Mouse (Mus musculus) frontal cortex, postnatal 25 days (tissue): ENCODE data around the gene Cxcl16.
"Not testable (repeated sequence)": the region's sequence is repeated elsewhere in the genome, so short reads cannot be mapped to it uniquely, and the experiment has no call there.

Source experiments
- DNase-seq, 2 experiments: peaks; one replicate each; pipeline ENCODE4 v3.0.0; 2022; ENCODE audit warnings: low spot score in 2 of 2

Gene Cxcl16

DNA sequence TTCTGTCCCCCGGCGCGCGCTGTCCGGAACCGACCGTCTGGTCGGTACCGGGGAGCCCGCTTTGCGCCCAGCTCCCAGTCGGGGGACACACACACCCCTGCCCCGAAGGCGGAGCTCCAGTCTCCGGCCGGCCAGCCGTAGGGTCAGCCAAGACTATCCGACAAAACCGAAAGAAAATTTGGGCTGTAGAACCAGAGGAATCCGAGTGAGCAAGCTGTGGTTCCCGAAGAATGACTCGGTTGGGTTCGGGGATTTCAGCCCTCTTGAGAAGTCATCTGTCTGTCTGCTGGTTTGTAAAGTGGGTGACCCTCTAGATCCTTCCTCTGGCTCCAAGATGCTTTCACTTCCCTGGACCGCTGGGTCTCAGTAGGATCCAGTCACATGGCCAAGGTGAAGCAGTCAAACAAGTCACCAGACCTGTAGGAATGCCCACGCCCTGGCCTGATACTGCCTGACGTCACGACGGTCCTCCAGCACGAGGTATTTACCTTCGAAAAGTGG lies at the start of gene Cxcl16:
TSS of gene Cxcl16 (minus strand) at position 384 of the 501 bp plus-strand sequence.
- DNase-seq, result no peak

DNA sequence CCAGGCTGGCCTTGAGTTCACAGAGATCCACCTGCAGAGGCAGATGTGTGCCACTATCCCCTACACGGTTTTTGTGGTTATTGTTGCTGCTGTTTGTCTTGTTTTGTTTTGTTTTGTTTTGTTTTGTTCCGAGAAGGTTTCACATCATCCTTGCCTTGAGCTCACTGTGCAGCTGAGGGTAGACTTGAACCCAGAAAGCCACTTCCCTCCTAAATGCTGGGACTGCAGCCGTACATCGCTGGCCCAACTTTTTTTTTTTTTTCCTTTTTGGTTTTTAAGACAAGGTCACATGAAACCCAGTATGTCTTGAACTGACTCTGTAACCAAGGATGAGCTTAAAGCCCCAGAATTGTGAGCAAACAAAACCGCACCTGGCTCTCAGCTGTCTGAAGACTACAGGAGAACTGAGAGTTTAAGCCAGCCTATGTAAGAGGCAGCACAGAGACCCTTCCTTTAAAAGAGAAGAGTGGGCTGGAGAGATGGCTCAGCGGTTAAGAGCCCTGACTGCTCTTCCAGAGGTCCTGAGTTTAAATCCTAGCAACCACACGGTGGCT lies 47.3 kb upstream of the Cxcl16 start:
- no peak for DNase-seq

DNA sequence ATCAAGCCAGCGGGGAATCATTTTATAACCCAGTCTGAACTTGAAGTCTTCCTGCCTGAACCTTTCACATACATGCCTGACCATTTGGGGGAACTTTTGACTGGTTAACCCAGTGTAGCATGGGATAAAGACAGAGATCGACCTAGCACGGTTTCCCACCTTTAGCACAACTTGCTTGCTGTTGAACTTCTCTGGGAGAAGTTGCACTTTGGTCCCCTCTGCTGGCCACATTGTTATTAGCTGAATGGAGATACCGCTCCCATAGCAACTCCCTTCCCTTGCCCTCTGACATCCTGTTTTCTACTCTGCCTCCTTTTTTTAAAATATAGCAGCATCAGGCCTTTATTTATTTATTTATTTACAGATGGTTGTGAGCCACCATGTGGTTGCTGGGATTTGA lies 46.6 kb upstream of the Cxcl16 start:
- peak; percentile 36 to 39 for DNase-seq

DNA sequence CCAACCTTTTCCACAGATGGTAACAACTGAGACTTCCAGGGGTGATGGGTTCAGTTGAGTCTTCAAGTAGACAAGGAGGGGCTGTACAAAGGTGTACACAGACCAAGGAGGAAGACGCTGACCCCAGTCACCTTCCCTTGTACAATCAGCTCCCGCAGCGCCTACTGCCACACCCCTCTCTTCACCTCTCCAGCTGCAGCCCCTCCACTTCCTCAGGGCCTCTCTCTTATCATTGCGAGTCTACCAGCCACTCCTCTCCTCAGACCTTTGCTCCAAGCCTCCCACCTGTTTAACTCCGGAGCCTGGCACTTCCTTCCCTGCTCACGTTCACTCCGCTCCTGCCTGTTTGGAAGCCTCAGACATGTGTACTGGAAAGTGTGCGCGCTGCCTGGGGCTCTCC lies 45.2 kb upstream of the Cxcl16 start, which contains the start of gene Tm4sf5:
TSS of gene Tm4sf5 (plus strand) at position 275 of the 400 bp plus-strand sequence.
- no peak for DNase-seq

DNA sequence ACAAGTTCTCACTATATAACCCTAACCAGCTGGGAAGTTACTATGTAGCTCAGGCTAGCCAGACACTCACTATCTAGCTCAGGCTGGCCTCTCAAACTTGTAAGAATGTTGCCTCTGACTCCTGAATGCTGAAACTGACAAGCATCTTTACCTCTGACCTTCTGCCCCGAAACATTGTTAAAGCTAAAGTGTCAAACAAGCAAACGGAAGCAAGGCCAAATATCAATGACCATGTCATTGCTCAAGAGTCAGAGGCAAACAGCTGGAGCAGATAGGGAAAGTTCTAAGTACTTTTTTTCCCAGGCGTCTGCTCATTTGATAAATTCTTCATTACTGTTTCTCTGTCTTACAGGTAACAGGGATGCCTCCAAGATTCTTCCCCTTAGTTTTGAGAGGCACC lies 42.2 kb upstream of the Cxcl16 start:
- DNase-seq, result no peak

DNA sequence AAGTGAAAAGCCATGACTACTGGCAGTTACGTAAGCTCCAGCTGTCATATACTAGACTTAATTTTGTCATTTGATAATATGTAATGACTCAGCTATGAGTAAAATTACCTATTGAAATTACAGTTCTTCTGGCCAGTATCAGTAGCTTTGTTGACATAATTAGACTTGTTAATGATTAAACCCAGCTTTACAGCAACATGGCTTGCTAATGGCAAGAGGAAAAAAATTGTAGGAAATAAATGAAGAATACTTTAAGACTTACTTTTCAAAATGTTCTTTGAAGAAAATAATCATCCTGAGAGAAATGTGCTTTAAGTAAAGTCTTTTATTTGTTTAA lies 40.7 kb upstream of the Cxcl16 start:
- DNase-seq, result no peak

DNA sequence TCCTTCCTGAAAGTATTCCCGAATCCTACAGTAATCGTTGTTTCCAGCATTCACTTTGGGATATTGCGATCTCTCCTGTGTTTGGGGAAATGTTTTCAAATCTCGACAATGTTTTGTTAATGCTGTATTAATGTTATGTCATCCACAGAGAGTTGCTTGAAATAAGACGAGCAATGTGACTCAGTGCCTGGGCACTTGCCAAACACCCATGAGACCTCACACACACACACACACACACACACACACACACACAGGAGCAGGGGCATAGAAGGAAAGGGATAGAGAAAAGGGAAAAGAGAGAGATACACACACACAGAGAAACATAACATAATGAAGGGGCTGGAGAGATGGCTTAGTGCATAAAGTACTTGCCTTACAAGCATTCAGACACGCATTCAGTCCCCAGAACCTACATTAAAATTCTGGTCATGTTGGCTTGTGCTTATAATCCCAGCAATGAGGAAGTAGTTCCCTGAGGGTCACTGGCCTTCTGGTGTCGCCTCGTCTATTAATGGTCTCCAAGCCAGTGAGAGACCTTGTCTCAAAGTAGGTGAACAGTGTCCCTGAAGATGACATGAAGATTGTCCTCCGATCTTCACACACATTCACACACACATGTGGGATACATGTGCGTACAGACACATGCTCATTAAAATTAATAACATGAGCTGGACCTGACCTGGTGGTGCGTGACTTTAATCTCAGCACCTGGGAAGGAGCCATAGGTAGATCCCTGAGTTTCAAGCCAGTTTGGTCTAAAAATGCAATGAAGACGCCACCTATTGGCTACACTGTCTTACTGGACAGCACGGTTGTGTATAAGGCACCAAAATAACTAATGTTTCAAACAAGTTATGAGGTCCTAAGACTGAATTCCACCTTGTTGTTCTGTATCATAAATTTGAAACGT lies 40.0 kb upstream of the Cxcl16 start:
- DNase-seq, result no peak

DNA sequence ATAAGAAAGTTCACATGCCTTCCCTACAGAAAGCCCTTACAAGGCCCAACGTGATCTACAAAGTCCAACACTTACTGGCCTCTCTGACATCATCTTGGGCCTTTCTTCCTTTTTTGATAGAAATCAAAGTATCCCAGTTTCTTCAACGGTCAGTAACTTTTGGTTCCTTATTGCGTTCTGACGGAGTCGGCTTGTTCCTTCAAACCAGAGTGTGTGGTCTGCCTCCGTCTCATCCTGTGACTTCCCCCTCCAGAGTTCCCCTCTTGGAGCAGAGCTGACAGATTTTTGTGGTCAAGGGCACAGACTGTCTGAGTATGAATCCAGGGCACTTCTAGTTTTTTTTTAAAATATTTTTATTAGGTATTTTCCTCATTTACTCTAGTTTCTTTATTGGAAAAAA lies 29.9 kb upstream of the Cxcl16 start:
- no peak for DNase-seq

DNA sequence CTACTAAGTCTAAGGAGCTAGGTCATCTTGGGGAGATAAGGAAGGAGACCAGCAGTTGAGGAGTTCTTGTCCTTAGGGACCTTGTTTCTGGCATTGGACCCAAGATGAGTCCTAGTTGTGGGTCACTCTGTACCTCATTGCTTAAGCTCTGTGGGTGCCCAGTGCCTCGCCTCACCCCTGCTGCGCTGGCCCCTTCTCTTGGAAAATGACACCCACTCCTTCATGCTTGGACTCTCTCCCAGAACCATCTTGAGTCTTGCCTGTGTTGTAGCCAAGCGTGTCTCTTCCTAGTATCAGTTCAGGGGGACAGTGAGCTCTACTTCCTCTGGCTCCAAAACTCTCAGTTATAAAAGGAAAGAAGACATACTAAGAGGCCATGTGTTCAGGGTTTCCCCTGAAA lies 29.4 kb upstream of the Cxcl16 start:
- DNase-seq, result no peak

DNA sequence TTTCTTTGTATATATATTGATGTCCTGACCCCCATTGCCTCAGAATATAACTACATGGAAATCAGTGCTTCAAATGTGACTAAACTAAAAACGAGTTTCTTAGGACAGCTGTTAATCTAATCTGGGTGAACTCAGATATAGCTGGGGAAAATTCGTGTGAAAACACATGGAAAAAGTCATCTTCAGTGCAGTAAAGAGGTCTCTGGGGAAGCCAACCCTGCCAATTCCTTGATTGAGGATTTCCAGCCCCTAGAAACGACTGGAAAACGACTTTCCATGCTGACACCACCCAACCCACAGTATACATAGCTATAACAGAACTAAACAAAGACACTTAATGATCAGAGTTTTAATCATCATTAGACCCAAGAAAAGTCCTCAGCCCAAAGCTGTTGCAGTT lies 28.0 kb upstream of the Cxcl16 start:
- DNase-seq, result no peak

DNA sequence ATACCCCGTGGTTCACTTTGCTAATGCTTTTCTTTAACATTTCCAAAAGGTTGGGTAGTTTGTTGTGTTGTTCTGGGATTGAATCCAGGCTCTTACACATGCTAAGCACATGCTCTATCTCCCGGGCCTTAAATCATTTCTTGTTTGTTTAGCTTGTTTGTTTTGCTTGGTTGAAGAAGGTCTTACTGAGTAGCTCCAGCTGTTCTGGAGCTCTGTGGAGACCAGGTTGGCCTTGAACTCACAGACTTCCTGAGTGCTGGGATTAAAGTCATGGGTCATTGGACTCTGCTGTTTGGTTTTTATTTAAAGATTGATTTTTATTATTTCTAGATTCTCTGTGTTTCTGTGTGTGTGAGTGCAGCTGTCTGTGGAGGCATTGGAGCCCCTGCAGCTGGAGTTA lies 25.7 kb upstream of the Cxcl16 start:
- no peak for DNase-seq

DNA sequence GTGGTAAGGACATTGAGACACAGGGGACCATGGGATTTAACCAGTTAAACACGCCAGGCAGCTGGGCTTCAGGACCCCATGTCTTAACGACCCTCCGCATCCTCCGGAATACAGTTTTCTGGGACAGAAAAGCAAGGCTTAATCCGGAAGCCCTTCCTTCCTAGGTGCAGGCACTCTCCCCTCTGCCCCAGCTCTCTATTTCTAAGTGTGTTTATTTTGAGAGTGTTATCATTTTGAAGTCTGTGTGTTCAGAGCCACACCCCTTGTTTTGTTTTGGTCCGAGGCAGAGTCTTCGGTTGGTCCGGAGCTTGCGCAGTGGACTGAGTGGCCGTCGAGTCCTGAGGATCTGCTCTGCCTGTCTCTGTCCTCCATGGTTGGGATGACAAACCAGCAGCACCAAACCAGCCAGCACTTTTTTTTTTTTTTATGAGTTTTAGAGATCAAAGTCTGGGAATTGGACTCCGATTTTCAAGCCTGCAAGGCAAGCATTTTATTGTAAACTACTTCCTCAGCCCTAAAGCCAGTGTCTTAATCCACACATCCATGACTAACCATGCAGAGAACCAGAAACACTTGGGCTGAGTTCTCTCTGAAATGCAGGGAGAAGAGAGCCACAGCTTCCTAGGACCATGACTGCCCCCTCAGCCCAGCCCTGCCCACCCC lies 15.2 kb upstream of the Cxcl16 start:
- DNase-seq, result no peak

DNA sequence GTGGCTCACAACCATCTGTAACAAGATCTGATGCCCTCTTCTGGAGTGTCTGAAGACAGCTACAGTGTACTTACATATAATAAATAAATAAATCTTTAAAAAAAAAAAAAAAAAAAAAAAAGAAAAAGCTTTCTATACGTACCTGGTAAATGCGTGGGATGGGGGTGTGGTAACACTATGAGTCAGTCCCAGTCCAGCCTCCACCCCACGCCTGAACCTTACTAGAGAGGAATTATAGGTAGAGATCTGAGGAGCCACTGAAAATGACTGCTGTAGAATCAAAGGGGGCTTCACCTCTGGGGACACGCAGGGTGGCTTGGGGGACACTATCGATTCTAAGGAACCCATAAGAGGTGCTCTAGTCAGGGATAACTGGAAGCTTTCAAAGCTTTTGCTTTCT lies 13.5 kb upstream of the Cxcl16 start:
- not testable (repeated sequence) for DNase-seq

DNA sequence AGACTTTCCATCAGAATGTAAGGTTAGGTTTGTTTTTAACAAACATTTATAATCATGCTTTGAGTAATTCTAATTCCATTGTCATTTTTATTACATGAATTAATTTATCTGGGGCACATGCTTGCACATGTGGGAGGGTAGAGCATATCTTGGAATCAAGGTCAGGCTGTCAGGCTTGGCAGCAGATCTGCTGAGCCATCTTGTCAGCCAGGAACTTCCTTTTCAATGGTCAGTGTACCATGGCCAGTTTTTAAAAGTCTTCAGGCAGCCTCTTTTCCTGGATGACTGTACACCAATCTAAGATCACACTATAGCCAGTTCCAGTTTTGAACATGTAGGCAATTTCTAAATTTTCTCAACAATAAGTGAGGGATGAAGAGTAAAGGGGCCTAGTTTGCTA lies 12.9 kb upstream of the Cxcl16 start:
- no peak for DNase-seq

DNA sequence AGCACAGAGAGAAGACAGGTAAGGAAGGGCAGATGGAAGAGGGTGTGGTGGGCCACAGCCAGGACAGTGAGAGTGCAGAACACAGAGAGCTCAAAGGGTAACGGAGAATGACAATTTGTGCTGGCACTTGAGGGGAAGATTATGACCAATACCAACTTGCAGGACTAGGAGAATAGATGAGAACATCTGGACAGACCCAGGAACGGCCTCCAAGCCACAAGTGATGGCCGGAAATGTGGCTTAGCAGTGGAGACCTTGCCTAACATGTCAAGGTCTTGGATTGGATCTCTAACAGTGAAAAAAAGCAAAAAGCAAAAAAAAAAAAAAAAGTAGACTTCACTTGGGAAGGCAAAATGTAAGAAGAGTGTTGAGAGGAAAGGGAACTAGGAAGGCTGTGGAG lies 10.0 kb upstream of the Cxcl16 start:
- no peak for DNase-seq

DNA sequence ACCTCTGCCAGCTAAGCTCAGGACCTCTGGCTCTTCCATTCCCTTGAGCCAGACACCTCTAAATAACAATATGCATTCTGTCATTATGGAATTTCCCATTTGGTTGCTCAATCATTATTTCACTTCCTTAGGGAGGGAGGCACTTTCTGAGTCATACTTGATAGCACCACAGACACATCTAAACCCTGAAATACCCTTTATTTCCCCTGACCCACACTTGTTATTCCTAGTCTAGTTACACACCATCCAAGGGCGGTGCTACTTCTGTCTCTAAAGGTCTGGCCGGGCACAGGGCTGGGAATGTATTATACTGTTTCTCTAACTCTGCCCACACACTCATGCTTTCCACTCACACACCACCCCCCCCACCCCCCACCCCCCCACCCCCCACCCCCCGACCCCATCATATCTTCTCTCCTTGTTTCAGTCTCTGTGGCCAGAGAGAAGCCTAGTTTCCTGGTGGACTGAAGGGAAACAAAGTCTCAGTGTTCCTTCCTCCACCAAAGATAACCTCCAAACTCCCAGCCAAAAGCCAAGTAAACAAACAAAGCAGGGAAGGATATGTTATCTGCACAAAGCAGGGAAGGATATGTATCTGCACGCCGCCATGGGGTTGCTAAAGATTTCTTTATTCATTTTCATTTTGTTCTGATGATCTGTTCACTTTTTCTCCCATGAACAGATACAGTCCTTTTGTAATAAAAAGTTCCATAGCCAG lies 8.3 kb upstream of the Cxcl16 start:
- no peak for DNase-seq

DNA sequence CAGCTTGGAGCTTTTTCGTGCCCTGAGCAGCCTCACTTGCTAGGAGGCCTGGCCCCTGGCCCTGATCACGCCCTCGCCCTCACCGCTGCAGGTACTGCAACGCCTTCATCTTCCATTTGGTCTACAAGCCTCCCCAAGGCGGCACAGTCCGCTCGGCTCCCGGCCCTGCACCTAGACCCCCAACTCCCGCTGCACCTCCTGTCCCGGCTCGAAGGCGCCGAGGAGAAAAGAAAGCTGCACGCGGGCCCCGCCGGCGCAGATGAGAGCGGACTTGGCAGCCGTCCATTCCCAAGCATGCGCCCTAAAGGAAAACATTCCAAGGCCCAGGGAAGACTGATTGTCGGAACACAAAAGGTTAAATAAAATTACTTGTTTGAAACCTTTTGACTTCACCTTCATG lies 6.0 kb upstream of the Cxcl16 start:
- no peak for DNase-seq

DNA sequence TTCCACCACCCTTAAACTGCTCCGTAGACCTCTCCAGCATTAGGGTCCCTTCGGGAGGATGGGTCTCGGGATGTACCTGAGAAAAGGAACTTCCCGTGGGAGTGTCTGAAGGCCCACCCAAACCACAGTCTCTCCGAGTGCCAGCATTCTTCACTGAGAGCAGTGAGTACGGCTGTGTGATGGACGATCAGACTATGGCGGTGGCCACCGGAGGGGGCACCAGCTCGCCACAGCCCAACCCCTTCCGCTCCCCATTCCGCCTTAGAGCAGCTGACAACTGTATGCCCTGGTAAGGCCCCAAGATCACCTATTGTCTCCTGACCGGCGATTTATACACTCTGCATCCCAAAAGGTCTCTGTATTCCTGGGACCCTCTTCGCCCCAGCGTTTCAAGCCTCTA lies 5.4 kb upstream of the Cxcl16 start:
- DNase-seq, result no peak

DNA sequence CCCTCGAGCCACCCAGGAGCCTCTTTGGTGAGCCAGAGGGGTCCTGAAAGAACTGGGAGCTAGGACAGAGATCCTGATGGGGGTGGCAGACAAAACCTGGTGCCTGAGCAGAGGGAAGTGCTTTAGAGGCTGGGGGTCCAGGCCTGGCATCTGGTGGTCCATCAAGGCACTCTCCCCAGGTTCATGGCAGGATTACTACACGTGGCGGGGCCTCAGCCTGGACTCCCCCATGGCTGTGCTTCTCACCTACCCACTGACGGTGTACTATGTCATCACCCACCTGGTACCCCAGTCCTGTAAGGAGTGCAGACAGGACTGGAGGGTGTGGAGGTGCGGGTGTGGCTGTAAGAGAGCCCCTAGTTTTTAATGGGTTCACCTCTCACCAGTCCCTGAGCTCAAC lies 4.2 kb upstream of the Cxcl16 start:
- DNase-seq, result no peak

DNA sequence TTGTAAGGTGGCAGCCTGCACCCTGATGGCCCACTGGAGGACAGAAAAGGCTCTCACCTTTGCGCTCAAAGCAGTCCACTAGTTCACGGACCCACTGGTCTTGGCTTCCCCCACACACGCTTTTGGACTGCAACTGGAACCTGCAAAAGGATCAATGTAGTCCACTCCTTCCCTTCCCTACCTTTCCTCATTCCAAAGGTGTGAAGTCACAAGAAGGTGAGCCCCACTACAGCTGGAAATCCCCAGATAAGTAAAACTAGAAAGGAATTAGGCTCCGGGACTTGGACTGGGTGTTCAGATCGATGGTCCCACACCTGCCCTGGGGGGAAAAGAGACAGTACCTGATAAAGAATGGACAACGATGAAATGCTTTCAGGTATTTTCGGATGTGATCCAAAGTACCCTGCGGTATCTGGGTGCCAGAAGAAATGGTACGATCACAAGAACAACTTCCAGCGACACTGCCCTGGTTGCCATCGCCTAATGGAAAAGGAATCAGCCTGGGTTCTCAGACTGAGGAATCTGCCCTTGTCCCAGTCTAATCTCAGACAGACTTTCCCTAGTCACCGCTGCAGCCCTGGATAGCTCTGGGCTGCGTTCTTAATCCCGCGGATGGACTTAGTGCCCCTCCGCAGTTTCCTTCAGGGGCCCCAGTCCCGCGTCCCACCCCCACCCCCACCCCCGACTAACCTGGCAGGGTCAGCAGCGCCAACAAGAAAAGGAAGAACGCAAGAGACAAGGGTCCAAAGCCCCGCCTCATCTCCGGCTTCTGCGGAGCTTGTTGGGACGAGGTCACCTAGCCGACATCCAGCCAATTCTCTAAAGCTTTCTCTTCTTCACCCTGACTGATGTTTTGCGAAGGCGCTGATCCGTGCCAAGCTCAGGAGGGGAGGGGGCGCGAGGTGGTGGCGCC lies 840 bp downstream of the Cxcl16 start, which contains the start of gene Zmynd15:
TSS of gene Zmynd15 (plus strand) at position 746 of the 913 bp plus-strand sequence.
- no peak for DNase-seq
